Mouse (Mus musculus) ES-E14 (cell line): ENCODE data around the gene Gm884. TPM values are rescaled to one million over a fixed set of nuclear protein-coding genes. Genes with fewer than 3 reads are reported as not detected.

Experiments
- DNase-seq: peaks from one replicate; pipeline ENCODE4 v3.0.0-alpha.2; 2013; ENCODE audit warnings: low read depth, low spot score
- H3K27ac ChIP-seq: 2 replicates; pipeline ENCODE4 v1.5.1; 2012; ENCODE audit warnings: low read depth, mild to moderate bottlenecking, low read length, moderate library complexity, mixed read lengths; ENCODE audit not compliant: poor library complexity, insufficient read depth, severe bottlenecking
- H3K36me3 ChIP-seq: 2 replicates; pipeline ENCODE4 v1.6.1; 2012; ENCODE audit warnings: mild to moderate bottlenecking, low read length, moderate library complexity, mixed read lengths; ENCODE audit not compliant: control insufficient read depth, poor library complexity, insufficient read depth, severe bottlenecking
- H3K4me1 ChIP-seq, 2 experiments: fragments of 150-350 bp in 1 of 2; sonication (generic) in 1 of 2; 2 replicates each; pipeline ENCODE4 v1.6.1; 2012; ENCODE audit warnings: low read length in 2 of 2, mild to moderate bottlenecking in 1 of 2, mixed read lengths in 1 of 2; ENCODE audit not compliant: control insufficient read depth in 2 of 2, insufficient read depth in 2 of 2, poor library complexity in 1 of 2
- H3K4me3 ChIP-seq, 2 experiments: fragments of 150-350 bp in 1 of 2; sonication (generic) in 1 of 2; 2 replicates each; pipeline ENCODE4 v1.5.1; 2012; ENCODE audit warnings: low read length in 2 of 2, low read depth in 1 of 2, mild to moderate bottlenecking in 1 of 2, mixed read lengths in 1 of 2; ENCODE audit not compliant: insufficient read depth in 1 of 2, poor library complexity in 1 of 2, severe bottlenecking in 1 of 2
- H3K9ac ChIP-seq: 2 replicates; pipeline ENCODE4 v1.6.1; 2012; ENCODE audit warnings: low read depth, mild to moderate bottlenecking, low read length, mixed read lengths; ENCODE audit not compliant: poor library complexity, insufficient read depth, severe bottlenecking
- H3K9me3 ChIP-seq: fragments of 150-350 bp; sonication (generic); 2 replicates; pipeline ENCODE4 v1.6.1; 2012; ENCODE audit warnings: low read depth, mild to moderate bottlenecking, low read length; ENCODE audit not compliant: control insufficient read depth, insufficient read depth
- CHD2 ChIP-seq: IDR thresholded peaks from 2 replicates; pipeline ENCODE4 v1.6.1; 2014; ENCODE audit warnings: mild to moderate bottlenecking, low read depth, low read length, inconsistent platforms
- HCFC1 ChIP-seq: IDR thresholded peaks from 2 replicates; pipeline ENCODE4 v1.6.1; 2012; ENCODE audit warnings: low read length, inconsistent platforms, borderline replicate concordance; ENCODE audit not compliant: insufficient read depth
- MAFK ChIP-seq: IDR thresholded peaks from 2 replicates; pipeline ENCODE4 v1.6.1; 2014; ENCODE audit warnings: mild to moderate bottlenecking, low read depth, low read length, inconsistent platforms; ENCODE audit not compliant: insufficient read depth
- ZC3H11A ChIP-seq: IDR thresholded peaks from 2 replicates; pipeline ENCODE4 v1.6.1; 2012; ENCODE audit warnings: low read depth, mild to moderate bottlenecking, inconsistent platforms, low read length, borderline replicate concordance
- ZNF384 ChIP-seq: IDR thresholded peaks from 2 replicates; pipeline ENCODE4 v1.6.1; 2012; ENCODE audit warnings: low read depth, low read length, inconsistent platforms
- in situ Hi-C, 2 experiments: fragments of 600-800 bp; cut with MboI; formaldehyde crosslinking; loops; one replicate each; pipeline ENCODE4 v1.15.1; 2025; ENCODE audit warnings: low sequenced_read_pairs in 2 of 2, inconsistent platforms in 1 of 2; ENCODE audit not compliant: unreplicated experiment in 2 of 2
- total RNA-seq: library from RNA; depleted of rRNA; stranded (reverse); fragments of 300-350 nt; gene quantifications from 2 replicates; pipeline ENCODE4 v1.2.3, GENCODE M21; 2012

The Gm884 gene
- total RNA-seq, 1 experiment, result 0.04 TPM

DNA sequence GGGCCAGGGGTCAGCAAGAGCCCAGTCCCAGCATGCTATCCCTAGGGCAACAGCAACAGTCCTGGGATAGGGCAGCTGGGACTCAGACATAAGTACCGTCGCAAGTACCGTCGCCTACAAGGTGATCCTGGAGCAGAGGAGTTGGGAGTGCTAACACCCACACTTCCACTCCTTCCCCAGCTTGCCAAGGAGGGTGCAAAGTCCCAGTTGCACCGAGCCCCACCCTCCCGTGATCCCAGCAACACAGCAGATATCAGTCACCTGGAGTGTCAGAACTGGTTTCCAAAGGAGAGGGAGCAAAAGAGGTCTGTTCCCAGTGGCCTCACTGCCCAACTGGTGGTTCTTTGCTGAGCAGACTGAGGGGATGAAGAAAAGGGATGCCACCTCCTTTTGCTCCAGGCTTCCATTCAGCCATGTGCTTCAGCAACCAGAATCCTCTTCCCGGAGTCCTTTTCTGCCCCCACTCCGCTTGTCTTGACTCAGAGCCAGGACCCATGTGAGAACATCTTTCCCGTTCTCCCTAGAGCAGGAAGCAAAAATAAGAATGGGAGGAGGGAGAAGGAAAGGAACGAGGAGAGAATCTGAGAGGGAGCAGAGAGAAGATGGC lies 32.5 kb upstream of the Gm884 start:
- no peaks in the 10 kb centered on the region for H3K9me3 ChIP-seq
- no peaks in the 10 kb centered on the region for H3K36me3 ChIP-seq
- no peak overlapping the region for H3K9ac ChIP-seq
- no peak overlapping the region for H3K4me3 ChIP-seq
- TF ChIP-seq MAFK (no peak), CHD2 (no peak), ZNF384 (no peak), HCFC1 (no peak), ZC3H11A (no peak)
- no peak overlapping the region for H3K27ac ChIP-seq
- in situ Hi-C loops, result no loop called here
- no peaks in the 10 kb centered on the region; a peak in 1 of 4 replicates for H3K4me1 ChIP-seq
- no peak for DNase-seq

DNA sequence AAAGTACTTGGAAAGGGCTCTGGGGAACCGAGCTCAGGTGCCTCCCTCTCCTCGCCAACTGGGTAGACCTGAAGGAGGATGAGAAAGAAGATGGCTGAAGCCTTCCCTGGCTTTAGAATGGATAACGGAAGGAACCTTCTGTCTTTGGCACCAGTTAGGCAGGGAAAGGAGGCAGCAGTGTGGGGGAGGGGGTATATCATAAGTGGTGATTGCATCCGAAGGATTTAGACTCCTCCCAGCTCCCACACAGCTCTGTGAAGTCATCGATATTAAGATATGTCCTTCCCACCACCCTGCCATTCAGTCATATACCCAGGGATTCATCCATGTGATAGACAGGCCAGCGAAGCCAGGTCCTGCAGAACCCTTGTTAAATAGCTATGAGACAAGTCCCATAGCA lies 30.5 kb upstream of the Gm884 start:
- H3K9ac ChIP-seq, result no peak overlapping the region
- in situ Hi-C loops, result no loop called here
- H3K4me1 ChIP-seq, result peaks cover 3 to 6% of the 10 kb centered on the region in 2 experiments; a peak in 2 of 4 replicates

DNA sequence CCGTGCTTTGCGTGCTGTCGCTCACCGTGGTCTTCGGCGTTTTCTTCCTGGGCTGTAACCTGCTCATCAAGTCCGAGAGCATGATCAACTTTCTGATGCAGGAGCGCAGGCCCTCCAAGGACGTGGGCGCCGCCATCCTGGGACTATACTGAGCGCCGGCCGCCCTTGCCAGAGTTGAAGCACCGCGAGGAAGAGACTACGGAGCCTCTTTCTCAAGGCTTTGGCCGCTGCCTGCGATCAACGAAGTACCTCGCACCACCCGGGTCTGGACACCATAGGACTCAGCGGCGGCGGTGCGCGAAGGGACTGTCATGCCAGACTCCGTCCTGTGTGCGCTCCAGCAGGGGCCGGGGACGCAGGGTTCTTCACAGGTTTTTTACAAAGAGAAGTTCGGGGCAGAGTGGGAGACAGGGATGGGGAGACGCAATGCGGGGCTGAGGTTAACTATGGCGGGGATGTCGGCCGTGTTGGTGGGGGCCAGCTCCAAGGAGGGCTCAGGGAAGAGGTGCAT lies 29.1 kb upstream of the Gm884 start:
- DNase-seq, result no peak
- H3K36me3 ChIP-seq, result no peaks in the 10 kb centered on the region
- in situ Hi-C loops, result no loop called here
- no peaks in the 10 kb centered on the region for H3K9me3 ChIP-seq
- TF ChIP-seq HCFC1 (no peak), CHD2 (no peak), ZNF384 (no peak), ZC3H11A (no peak), MAFK (no peak)
- peak overlapping the region; percentile 16; the same call in 1 of the 2 replicates for H3K9ac ChIP-seq
- peaks cover 3 to 6% of the 10 kb centered on the region in 2 experiments; a peak in 2 of 4 replicates for H3K4me1 ChIP-seq
- H3K4me3 ChIP-seq, result peak overlapping the region; percentile 55 to 64
- no peak overlapping the region for H3K27ac ChIP-seq

More for the DNA sequence above, 30.5 kb upstream of the Gm884 start:
- TF ChIP-seq ZC3H11A (no peak), ZNF384 (no peak), CHD2 (no peak), HCFC1 (no peak), MAFK (no peak)
- no peaks in the 10 kb centered on the region for H3K36me3 ChIP-seq
- no peak overlapping the region for H3K27ac ChIP-seq
- no peak overlapping the region for H3K4me3 ChIP-seq
- H3K9me3 ChIP-seq, result no peaks in the 10 kb centered on the region
- no peak for DNase-seq

DNA sequence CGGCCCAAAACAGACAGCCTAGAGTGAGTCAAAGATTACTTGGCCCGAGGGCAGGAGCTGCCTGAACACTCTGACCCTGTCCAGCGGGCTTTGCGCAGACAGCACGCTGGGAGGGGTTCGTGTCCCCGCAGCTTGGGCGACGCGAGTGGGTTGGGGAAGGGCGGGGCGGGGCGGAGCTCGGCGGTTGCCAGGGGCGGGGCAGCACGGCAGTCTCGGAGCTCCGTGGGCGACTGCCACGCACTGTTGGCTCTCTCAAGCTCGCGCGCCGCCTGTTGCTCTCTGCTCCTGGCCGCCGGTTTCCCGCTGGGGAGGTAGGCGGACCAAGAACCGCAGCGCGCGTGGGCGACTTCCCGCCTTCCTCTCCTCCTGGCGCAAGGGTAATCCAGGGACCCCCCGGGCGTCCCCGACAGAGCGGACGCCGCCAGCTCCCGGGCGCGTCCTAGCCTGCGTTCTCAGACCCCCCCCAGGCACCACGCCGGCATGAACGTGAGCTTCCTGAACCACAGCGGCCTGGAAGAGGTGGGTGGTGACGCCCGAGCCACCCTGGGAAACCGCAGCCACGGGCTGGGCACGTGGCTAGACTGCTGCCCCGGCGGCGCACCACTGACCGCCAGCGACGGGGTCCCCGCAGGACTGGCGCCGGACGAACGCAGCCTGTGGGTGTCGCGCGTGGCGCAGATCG lies 28.5 kb upstream of the Gm884 start, which contains the start of gene Rprml:
Rprml (plus strand) TSS at position 270 of the 682 bp plus-strand sequence.
- Histone ChIP-seq H3K4me1 (peaks cover 3 to 6% of the 10 kb centered on the region in 2 experiments; a peak in 2 of 4 replicates), H3K4me3 (peak within 1 kb of the TSS; percentile 55 to 64), H3K36me3 (no peaks in the 10 kb centered on the region), H3K9me3 (no peaks in the 10 kb centered on the region), H3K9ac (peak within 1 kb of the TSS; percentile 16; the same call in 1 of the 2 replicates), H3K27ac (no peak within 1 kb of the TSS)
- in situ Hi-C loops, result no loop called here
- DNase-seq, result no peak
- TF ChIP-seq CHD2, result no peak
- no peak for TF ChIP-seq MAFK
- TF ChIP-seq ZC3H11A, result no peak
- TF ChIP-seq ZNF384, result no peak
- no peak for TF ChIP-seq HCFC1
